Mouse (Mus musculus) lung, adult 2 months (tissue): ENCODE measurements at regions not wholly inside any gene's neighbourhood (a gene's known extent, or its start where the extent isn't known, plus 50 kb on each side); places are given as distances from the start of the nearest gene placed in this dataset.

ENCODE experiments used
- CTCF ChIP-seq: fragments of 200-500 bp; IDR thresholded peaks from 2 replicates; pipeline ENCODE4 v1.5.1; 2011; ENCODE audit warnings: mild to moderate bottlenecking, low read length, control low read depth; ENCODE audit not compliant: insufficient read depth
- POLR2A ChIP-seq: fragments of 200-500 bp; IDR thresholded peaks from 2 replicates; pipeline ENCODE4 v1.6.1; 2011; ENCODE audit warnings: low read depth, mild to moderate bottlenecking, control low read depth, low read length, borderline replicate concordance; ENCODE audit errors: extremely low read depth

DNA sequence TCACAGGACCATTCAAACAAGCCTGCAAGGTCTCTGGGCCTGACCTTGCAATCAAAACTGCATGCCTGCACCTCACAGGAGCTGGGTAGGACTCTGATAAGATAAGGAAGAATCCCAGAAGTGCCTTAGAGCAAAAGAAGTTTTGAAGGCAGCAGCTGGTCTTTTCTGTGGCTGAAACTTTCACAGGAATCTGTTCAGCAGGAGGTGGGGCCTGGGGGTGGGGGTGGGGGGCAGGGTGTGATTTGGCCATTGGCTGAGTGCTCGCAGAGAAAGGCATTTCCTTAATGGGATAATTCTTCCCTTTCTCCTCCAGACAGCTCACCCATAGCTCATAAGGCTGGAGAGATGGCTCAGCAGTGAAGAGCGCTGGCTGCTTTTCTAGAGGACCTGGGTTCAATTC, 195.8 kb downstream of the Opa1 start:
- TF ChIP-seq CTCF (no peak), POLR2A (no peak)
